Mouse (Mus musculus) liver, postnatal 0 days (tissue): ENCODE measurements around the gene Reln.

Experiments used
- CTCF ChIP-seq: sonication (generic); IDR thresholded peaks from 2 replicates; pipeline ENCODE4 v1.5.1; 2016; ENCODE audit warnings: antibody characterized with exemption, low read depth
- EP300 ChIP-seq: IDR thresholded peaks from 2 replicates; pipeline ENCODE4 v1.6.1; 2016; ENCODE audit warnings: antibody characterized with exemption, low read depth, mild to moderate bottlenecking

DNA sequence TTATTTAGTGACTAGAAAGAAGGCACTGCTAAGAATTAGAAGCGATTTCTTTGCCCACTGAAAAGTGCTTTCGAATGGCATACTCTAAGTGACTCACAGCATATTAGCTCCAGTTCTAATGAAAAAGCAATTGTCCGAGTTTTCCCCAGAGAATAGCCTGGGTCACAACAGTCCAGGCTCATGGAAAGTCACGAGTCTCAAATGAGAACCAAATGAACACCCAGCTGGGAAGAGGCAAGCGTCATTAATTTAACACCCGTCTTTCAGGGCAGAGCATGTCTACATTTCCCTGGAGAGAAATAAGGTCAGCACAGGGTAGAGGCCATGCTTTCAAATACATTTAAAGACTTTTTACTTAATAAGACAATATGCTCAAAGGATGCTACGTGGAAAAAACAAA is 312.8 kb downstream of the Reln start:
- no peak for TF ChIP-seq CTCF
- no peak for TF ChIP-seq EP300
